Mouse (Mus musculus) liver, embryonic 14.5 days (tissue): ENCODE results near the gene Pdia2. TPM values are rescaled to one million over a fixed set of nuclear protein-coding genes. Genes with fewer than 3 reads are reported as not detected.

Experiments used
- ATAC-seq: fragments of 200-750 bp; cut with Nextera tagmentation; 2 replicates; pipeline ENCODE4 v1.8.0; 2017; ENCODE audit warnings: moderate number of reproducible peaks, mild to moderate bottlenecking, moderate library complexity; ENCODE audit not compliant: insufficient read depth
- DNase-seq, 3 experiments: peaks; one replicate each; pipeline ENCODE4 v3.0.0-alpha.2; 2012 to 2013; ENCODE audit warnings: low read depth in 3 of 3, low spot score in 3 of 3
- H3K27ac ChIP-seq: fragments of 300-500 bp; sonication (generic); 2 replicates; pipeline ENCODE4 v1.5.1; 2014; ENCODE audit warnings: moderate library complexity, mild to moderate bottlenecking, control low read depth, inconsistent platforms
- H3K27me3 ChIP-seq: fragments of 300-500 bp; sonication (generic); 2 replicates; pipeline ENCODE4 v1.6.1; 2014; ENCODE audit warnings: mild to moderate bottlenecking, low read length, moderate library complexity; ENCODE audit not compliant: control insufficient read depth, insufficient read depth
- H3K36me3 ChIP-seq: fragments of 300-500 bp; sonication (generic); replicated peaks from 2 replicates; pipeline ENCODE4 v1.6.1; 2014; ENCODE audit warnings: low read depth; ENCODE audit not compliant: control insufficient read depth, insufficient read depth
- H3K4me1 ChIP-seq, 2 experiments: fragments of 200-500 bp in 1 of 2; fragments of 300-500 bp in 1 of 2; sonication (generic) in 1 of 2; replicated peaks; 2 replicates each; pipeline ENCODE4 v1.6.1; 2012 to 2014; ENCODE audit warnings: antibody characterized with exemption in 1 of 2, inconsistent platforms in 1 of 2, low read length in 1 of 2; ENCODE audit not compliant: control insufficient read depth in 2 of 2, insufficient read depth in 2 of 2
- H3K4me2 ChIP-seq: fragments of 300-500 bp; sonication (generic); 2 replicates; pipeline ENCODE4 v1.6.1; 2014; ENCODE audit warnings: low read depth, mild to moderate bottlenecking, control low read depth, moderate library complexity
- H3K4me3 ChIP-seq, 2 experiments: fragments of 200-500 bp in 1 of 2; fragments of 300-500 bp in 1 of 2; sonication (generic) in 1 of 2; 2 replicates each; pipeline ENCODE4 v1.5.1; 2012 to 2014; ENCODE audit warnings: low read depth in 2 of 2, low read length in 2 of 2, mild to moderate bottlenecking in 2 of 2, control low read depth in 1 of 2, inconsistent platforms in 1 of 2, moderate library complexity in 1 of 2; ENCODE audit not compliant: insufficient read depth in 1 of 2
- H3K9ac ChIP-seq: fragments of 300-500 bp; sonication (generic); replicated peaks from 2 replicates; pipeline ENCODE4 v1.6.1; 2014; ENCODE audit warnings: mild to moderate bottlenecking, control low read depth, moderate library complexity
- H3K9me3 ChIP-seq: fragments of 300-500 bp; sonication (generic); 2 replicates; pipeline ENCODE4 v1.6.1; 2016; ENCODE audit warnings: low read length, mixed read lengths; ENCODE audit not compliant: control insufficient read depth
- CTCF ChIP-seq: IDR thresholded peaks from 2 replicates; pipeline ENCODE4 v1.5.1; 2016; ENCODE audit warnings: antibody characterized with exemption, low read depth, control low read depth
- EP300 ChIP-seq: IDR thresholded peaks from 2 replicates; pipeline ENCODE4 v1.6.1; 2016; ENCODE audit warnings: antibody characterized with exemption, low read depth
- WGBS: fragments of 180-500 bp; shearing (Covaris S2); extraction: QIAGEN DNeasy Blood & Tissue Kit; methylation state at CpG from one replicate; pipeline ENCODE4 v1.1.7; 2014; ENCODE audit not compliant: insufficient replicate concordance; 5-methylcytosine and 5-hydroxymethylcytosine counted together
- polyA plus RNA-seq, 2 experiments: library from polyadenylated mRNA; depleted of rRNA in 1 of 2; stranded (reverse) in 1 of 2; unstranded in 1 of 2; fragments of >200 nt; fragmentation: Nextera tagmentation in 1 of 2; extraction: Ambion mirVana in 1 of 2; gene quantifications; 2 replicates each; pipeline versions ENCODE4 v1.2.1 to v1.2.3; 2012 to 2014

Gene Pdia2
- polyA plus RNA-seq (2012; rRNA removed) = 22.0 and 25.9 TPM in 2 replicates
- polyA plus RNA-seq (2014; fragmentation: Nextera tagmentation; extraction: Ambion mirVana) = 86.6 and 89.7 TPM in 2 replicates

GRCm38 (mm10) chr17:26198892-26199291 lies at the start of gene Pdia2:
TSS of gene Pdia2 (minus strand) at chr17:26199087.
- Histone ChIP-seq H3K9ac (peak within 1 kb of the TSS; percentile 78), H3K4me1 (peaks cover 28 to 36% of the 10 kb centered on the region in 2 experiments), H3K36me3 (peaks cover 19% of the 10 kb centered on the region; the same call in 1 of the 2 replicates), H3K4me2 (peak within 1 kb of the TSS; percentile 74), H3K4me3 (peak within 1 kb of the TSS; percentile 52 to 71), H3K9me3 (no peaks in the 10 kb centered on the region), H3K27me3 (peaks cover 22% of the 10 kb centered on the region), H3K27ac (peak within 1 kb of the TSS; percentile 44)
- WGBS = 19% methylated on average over 4 of the region's 4 CpGs
- DNase-seq = peak; percentile 56 to 74 (median 72)
- TF ChIP-seq EP300 = peak; percentile 78
- no peak for TF ChIP-seq CTCF
- peak; percentile 79 for ATAC-seq

- no peaks in the 10 kb centered on the region for H3K36me3 ChIP-seq
- H3K4me3 ChIP-seq = peak within 1 kb of the TSS; percentile 65 to 86
- TF ChIP-seq CTCF = no peak
- no peak for TF ChIP-seq EP300
- H3K4me1 ChIP-seq = peaks cover 15 to 31% of the 10 kb centered on the region in 2 experiments
- DNase-seq (peak; percentile 87 to 91 (median 90)), ATAC-seq (peak; percentile 93)
- H3K9ac ChIP-seq = peak within 1 kb of the TSS; percentile 54
- H3K9me3 ChIP-seq = no peaks in the 10 kb centered on the region
- peak within 1 kb of the TSS; percentile 74 for H3K4me2 ChIP-seq
- no peaks in the 10 kb centered on the region for H3K27me3 ChIP-seq
- WGBS = 7% methylated on average over 33 of the region's 33 CpGs
- H3K27ac ChIP-seq = peak within 1 kb of the TSS; percentile 51
Observed at GRCm38 (mm10) chr17:26244101-26244841, 45.4 kb upstream of the Pdia2 start, which contains the start of gene Fam234a. TSS of gene Fam234a (minus strand) at chr17:26244242.

GRCm38 (mm10) chr17:26243471-26244100 lies 44.7 kb upstream of the Pdia2 start:
- DNase-seq (peak in 1 of 3 experiments; percentile 51), ATAC-seq (peak; percentile 65)
- TF ChIP-seq CTCF (peak; percentile 62; the same call in 1 of the 2 replicates), EP300 (no peak)
- Histone ChIP-seq H3K4me2 (peak overlapping the region; percentile 74), H3K9ac (peak overlapping the region; percentile 54), H3K9me3 (no peaks in the 10 kb centered on the region), H3K4me1 (peaks cover 15 to 31% of the 10 kb centered on the region in 2 experiments), H3K27me3 (no peaks in the 10 kb centered on the region), H3K36me3 (no peaks in the 10 kb centered on the region), H3K27ac (no peak overlapping the region; the same call in 1 of the 2 replicates), H3K4me3 (peak overlapping the region; percentile 65 to 86)
- 1% methylated on average over 32 of the region's 32 CpGs for WGBS

GRCm38 (mm10) chr17:26240990-26241389 lies 42.1 kb upstream of the Pdia2 start:
- Histone ChIP-seq H3K27ac (no peak overlapping the region), H3K27me3 (no peaks in the 10 kb centered on the region), H3K4me3 (no peak overlapping the region), H3K9ac (no peak overlapping the region), H3K4me1 (peaks cover 15 to 41% of the 10 kb centered on the region in 2 experiments), H3K4me2 (no peak overlapping the region), H3K9me3 (no peaks in the 10 kb centered on the region), H3K36me3 (no peaks in the 10 kb centered on the region)
- TF ChIP-seq EP300 (no peak), CTCF (no peak)
- DNase-seq (no peak), ATAC-seq (no peak)
- 57% methylated on average over 6 of the region's 6 CpGs for WGBS
